Mouse (Mus musculus) liver, embryonic 14.5 days (tissue): Measurements from ENCODE around the gene Gpr162.

Experiments
- CTCF ChIP-seq: IDR thresholded peaks from 2 replicates; pipeline ENCODE4 v1.5.1; 2016; ENCODE audit warnings: antibody characterized with exemption, low read depth, control low read depth
- EP300 ChIP-seq: IDR thresholded peaks from 2 replicates; pipeline ENCODE4 v1.6.1; 2016; ENCODE audit warnings: antibody characterized with exemption, low read depth

- TF ChIP-seq EP300 (no peak), CTCF (peak; percentile 20)
Measured at GRCm38 (mm10) chr6:124828868-124829798, 34.6 kb downstream of the Gpr162 start, which contains the start of the genes Usp5 and Cdca3.
